Mouse (Mus musculus): Measurements from ENCODE around the gene Gpr3.

Gpr3 gene

GRCm38 (mm10) chr4:133197801-133198286 lies 14.5 kb downstream of the Gpr3 start:
- peak; percentile 78 to 80 for DNase-seq

GRCm38 (mm10) chr4:133197355-133197754 lies 15.0 kb downstream of the Gpr3 start:
- no peak for DNase-seq

DNA sequence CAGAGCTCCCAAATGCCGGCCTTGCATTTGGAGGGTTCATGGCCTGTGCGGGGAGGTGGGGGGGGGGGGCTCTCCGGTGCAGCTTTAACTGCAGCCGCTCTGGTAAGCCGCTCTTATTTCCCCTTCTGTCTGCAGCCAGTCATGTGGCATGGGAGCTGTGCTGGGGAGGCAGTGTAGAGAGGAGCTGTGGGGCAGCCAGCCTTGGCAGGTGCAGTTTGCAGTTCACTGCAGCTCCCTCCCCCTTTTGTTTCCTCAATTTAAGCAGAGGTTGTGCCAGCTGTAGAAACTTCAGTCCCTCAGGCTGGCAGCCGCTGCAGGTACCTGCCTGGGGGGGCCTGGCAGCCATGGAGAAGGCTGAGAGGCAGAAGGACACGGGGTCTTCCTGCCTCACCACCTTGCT lies 15.5 kb downstream of the Gpr3 start:
- peak in 1 of 2 experiments; percentile 28 for DNase-seq

DNA sequence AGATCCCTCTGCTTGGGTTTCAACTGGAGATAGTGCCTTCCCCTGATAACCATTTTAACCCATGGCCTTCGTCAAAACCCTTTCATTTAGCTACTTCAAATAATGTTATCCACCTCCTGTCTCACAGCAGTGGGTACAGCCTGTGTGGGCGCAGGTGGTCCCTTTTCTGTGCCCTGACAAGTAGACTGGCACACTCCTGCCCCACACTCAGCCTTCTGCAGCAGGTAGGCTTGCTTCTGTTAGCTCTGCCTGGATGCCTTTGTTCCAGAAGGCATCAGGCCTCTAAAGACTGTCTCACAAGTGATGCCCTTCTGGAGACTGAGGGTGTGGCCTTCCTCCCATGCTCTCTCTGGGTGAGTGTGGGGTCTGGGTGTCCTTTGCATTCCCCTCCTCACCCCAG lies 16.2 kb downstream of the Gpr3 start:
- DNase-seq = no peak

DNA sequence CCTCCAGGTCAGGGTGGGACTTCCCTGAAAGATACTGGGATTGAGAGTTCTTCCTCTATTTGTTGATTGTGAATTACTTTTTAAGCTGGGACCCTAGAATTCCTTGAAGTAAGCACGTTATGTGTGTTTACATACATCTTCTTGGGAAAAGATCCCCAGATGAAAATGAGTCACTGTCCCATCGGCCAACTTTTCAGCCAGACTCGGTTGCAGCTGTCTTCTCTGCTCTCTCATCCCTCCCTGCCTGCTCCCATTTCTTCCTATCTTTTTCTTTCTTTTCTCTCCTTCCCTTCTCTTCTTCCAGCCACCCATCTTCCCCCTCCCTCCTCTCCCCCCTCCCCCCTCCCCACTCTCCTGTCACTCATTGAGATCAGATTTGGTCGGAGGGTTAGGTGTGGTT lies 17.3 kb downstream of the Gpr3 start:
- no peak for DNase-seq

GRCm38 (mm10) chr4:133194482-133194881 lies 17.9 kb downstream of the Gpr3 start:
- DNase-seq = no peak

DNA sequence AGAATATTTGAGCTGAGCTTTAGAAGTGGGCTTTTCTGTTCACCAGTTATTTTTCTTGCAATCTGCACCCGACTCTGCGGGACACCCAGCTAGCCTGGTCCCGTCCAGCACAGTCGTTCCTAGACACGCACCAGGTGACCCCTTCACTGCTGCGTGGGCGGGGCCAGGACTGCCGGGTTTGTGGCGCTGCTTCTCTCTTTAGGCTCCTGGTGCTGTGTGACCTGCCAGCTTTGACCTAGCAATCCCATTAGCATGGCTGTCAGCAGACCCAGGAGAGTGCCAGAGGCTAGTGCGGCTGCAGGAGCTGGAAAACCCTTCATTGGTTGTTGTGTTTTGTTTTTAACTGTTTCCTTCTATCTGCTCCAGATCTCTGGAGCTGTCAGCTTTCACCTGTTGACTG lies 22.9 kb downstream of the Gpr3 start:
- peak in 1 of 2 experiments; percentile 37 for DNase-seq

DNA sequence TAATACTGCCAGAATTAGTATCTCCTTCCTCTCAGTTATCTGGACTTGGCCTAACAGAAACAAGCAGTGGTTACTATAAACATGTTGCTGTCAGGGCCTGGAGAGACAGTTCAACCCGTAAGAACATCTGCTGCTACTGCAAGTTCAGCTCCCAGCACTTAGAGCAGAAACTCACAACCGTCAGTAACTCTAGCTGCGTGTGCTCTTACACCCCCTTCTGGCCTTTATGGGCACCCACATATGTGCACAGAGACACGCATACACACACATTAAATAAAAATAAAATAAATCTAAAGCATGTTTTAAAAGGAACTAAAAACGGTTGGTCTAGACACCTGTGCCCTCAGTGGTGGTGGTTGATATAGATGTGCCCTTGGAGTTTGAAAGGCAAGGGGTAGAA lies 25.5 kb downstream of the Gpr3 start:
- DNase-seq = no peak

- no peak for DNase-seq
Measured at GRCm38 (mm10) chr4:133185893-133186292, 26.4 kb downstream of the Gpr3 start.

DNA sequence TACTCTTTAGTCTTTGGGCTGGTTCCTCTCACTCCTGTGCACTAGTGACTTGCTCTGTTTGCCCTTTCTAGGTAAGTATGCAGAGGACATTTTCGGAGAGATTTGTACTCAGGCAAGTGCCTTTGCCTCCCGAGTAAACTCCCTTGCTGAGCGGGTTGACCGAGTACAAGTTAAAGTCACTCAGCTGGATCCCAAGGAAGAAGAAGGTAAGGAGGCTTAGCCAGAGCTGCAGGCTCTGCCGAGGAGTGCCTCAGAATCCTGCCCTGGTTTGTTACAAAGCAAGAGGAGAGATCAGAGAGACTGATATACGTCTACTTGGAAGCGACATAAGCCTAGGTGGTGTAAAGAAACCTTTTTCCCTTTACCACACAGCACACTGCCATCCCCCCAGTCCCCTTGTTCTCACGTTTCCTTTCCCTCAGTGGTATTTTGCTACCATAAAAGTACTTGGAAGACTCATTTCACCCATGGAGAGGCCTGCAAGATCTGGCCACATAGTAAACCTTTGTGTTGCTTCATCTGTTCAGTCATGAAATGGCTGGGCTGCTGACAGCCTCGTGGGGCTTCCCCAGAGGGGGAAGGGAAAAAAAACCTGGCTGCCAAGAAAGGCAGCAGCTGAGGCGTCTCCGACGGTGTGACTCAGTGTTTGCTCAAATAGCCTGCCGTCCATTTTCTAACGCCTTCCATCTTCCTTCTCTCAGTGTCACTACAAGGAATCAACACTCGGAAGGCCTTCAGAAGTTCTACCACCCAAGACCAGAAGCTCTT lies 27.3 kb downstream of the Gpr3 start:
- peak in 1 of 2 experiments; percentile 27 for DNase-seq

- DNase-seq = no peak
Measured at GRCm38 (mm10) chr4:133184031-133184897, 28.1 kb downstream of the Gpr3 start.

GRCm38 (mm10) chr4:133182439-133183033 lies 29.8 kb downstream of the Gpr3 start:
- no peak for DNase-seq

DNA sequence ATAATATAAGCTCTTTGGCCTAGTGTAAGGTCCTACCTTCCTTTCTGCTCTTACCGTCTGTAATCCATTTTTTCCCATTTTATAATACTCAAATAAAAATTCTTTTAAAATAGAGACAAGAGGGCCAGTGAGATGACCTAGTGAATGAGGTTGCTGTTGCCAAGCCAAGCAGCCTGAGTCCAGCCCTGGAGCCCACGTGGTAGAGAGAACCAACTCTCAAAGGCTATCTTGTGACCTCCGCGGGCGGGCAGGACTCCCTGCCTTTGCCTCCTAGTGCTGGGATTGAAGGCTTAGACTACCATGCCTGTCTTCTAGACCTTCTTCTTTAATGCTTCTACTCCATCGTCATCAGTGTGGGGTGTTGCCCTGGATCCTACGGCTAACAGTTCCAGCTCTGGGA lies 33.1 kb downstream of the Gpr3 start:
- no peak for DNase-seq

GRCm38 (mm10) chr4:133178305-133178704 lies 34.0 kb downstream of the Gpr3 start:
- no peak for DNase-seq

DNA sequence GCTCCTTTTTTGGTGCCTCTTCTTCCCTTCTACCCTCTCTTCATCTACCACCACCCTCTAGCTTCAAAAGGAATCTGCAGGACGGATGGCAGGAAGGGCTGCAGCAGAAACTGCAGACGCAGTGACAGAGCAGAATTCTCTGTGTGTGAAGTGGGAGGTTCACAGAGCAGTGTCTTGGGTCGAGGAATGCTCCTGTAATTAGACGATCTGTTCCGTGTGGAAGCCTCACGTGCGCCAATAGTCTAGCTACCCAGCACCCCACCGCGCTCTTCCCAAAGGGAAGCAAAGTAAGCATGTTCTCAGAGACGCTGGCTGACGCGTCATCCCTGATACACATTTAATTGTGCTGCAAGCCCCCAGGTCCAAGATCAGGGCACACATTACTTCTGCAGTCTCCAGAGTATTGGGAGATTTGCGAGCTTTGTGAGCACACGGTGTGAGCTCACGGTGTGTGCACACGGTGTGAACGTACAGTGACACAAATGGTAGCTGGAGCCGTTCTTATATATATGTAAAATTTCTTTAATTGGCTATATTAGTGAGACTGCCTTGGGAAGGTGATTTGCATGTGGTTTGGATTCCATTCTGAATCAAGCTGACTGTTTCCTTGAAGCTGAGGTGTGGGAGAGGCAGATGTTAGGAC lies 35.5 kb downstream of the Gpr3 start:
- DNase-seq = no peak

- no peak for DNase-seq
Measured at GRCm38 (mm10) chr4:133175998-133176760, 36.2 kb downstream of the Gpr3 start.

DNA sequence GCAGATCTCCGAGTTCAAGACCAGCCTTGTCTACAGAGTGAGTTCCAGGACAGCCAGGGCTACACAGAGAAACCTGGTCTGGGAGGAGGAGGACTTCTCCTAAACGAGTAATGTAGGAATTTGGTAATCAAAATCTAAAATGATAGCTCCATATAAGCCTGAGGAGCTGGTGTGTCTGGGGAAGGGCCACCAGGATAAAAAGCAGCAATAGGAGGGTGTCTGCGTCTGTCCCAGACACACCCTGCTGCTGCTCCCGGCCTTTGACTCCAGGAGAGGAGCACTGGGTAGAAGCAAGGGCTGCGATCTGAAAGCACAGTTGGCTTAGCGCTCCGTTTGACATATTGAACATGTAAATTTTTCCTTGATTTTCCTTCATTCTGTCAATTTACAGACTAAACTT lies 37.1 kb downstream of the Gpr3 start:
- DNase-seq = no peak

GRCm38 (mm10) chr4:133174361-133174760 lies 38.0 kb downstream of the Gpr3 start:
- DNase-seq = no peak

DNA sequence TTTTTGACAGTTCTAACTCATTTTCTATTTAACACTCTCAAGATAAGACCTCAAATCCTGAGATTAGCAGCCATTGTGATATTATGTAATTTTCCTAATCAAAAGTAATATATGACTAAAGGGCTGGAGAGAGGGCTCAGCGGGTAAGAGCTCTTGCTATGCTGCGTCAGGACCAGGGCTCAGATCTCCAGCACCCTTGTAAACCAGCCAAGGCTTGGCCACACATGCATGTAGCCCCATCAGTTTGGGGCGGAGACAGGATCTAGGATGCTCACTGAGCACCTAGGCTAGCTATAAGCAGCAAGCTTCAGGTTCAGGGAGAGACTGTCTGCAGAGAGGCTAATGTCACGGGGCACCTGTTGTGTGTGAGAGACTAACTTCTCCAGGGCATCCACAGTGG lies 39.9 kb downstream of the Gpr3 start:
- DNase-seq = no peak

DNA sequence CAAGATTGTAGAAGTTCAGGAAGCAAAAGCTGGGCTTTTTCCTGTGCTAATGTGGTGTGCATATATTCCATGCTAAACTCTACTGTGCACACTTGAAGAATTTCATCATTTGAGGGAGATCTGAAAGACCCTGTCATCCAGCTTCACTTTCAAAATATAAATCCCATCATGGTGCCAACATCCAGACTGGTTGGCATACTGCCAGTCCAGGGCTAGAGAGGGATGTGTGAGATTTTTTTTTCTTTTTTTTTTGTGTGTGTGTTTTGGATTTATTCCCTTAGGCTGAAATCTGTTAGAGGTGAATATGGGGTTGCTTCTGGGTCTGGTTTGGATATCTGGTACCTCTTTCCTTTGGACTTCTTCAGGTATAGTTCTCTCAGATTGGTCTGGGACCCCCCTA lies 41.7 kb downstream of the Gpr3 start:
- no peak for DNase-seq

DNA sequence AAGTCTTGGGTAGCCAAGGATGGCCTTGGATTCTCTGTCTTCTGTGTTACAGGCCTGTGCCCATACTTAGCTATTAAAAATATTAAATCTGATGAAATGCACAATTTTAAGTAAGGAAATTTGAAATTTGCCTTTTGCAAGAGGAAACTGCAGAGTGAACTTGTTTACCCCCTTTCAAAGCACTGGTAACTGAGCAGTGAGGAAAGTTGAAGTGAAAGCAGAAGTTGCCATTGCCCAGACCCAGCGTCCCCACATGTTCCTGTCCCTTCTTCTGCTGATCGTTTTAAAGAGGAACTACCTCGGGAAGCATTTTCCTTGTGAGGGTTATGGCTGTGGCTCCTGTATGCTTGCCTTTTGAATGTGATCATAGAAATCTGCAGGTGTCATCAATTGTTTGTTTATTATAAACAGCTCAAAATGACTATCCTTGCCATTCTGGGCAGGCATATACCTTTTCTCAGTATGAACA lies 42.2 kb downstream of the Gpr3 start:
- DNase-seq = no peak
